10 mouse cellular contexts compared by ENCODE assay signal in the genomic region with DNA sequence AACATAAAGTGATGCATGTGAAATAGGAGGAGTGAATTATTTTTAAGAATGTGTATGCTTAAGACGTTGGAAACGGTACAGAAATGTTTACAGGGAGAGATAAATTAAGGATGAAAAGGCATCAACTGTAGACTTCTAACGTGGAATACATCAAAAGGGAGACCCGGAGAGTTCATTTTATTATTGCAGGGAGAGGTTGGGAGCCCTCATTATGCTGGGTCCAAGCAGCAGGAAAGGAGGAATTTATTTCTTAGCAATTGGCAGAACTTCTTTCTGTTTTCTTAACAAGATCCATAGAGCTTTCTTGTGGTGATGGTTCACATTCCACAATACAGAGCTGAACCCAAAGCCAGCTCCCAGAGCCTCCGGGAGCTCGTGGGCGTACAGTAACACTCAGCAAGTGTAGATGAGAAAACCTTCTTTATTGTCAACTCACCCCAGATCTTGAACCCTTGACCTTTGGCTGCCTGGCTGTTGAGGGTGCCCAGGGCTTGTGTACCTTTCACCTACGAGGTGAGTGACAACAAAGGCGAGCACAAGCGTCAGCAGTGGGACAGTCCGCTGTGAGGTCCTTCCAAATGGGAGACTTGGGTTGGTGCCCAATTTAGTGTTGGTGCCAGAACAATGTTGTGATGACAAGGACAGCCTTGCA.
DNase-seq lines count a peak whose midpoint lies in the region; ATAC-seq lines count a peak whose summit lies in the region.
"Had no signal": no experiment of that assay in that cellular context is flagged by ENCODE, and none has a peak within 500 bp of the region (broad histone marks: within the 10 kb centered on the region; RNA-seq: fewer than 3 reads in every experiment).

No protein-coding gene starts in this region.

- H3K9me3 ChIP-seq in hindbrain, embryonic 16.5 days (ENCODE audit: control insufficient read depth, low read length) = no peaks in the 10 kb centered on the region
- H3K9me3 ChIP-seq in hindbrain, embryonic 10.5 days = no peaks in the 10 kb centered on the region
- no peaks in the 10 kb centered on the region for H3K9me3 ChIP-seq in neural tube, embryonic 14.5 days (ENCODE audit: control insufficient read depth, low read length)
- no peaks in the 10 kb centered on the region for H3K9me3 ChIP-seq in neural tube, embryonic 15.5 days (replicated peaks)
- H3K9me3 ChIP-seq in heart, embryonic 16.5 days (replicated peaks; ENCODE audit: control insufficient read depth, low read length) = no peaks in the 10 kb centered on the region
- H3K9me3 ChIP-seq: embryonic facial prominence, embryonic 15.5 days; midbrain, embryonic 12.5 days had no signal

- H3K36me3 ChIP-seq in hindbrain, embryonic 16.5 days (ENCODE audit: control insufficient read depth, insufficient read depth, low read length) = no peaks in the 10 kb centered on the region
- no peaks in the 10 kb centered on the region for H3K36me3 ChIP-seq in hindbrain, embryonic 10.5 days
- H3K36me3 ChIP-seq in neural tube, embryonic 14.5 days (ENCODE audit: control insufficient read depth, insufficient read depth, low read length) = no peaks in the 10 kb centered on the region
- no peaks in the 10 kb centered on the region for H3K36me3 ChIP-seq in neural tube, embryonic 15.5 days
- H3K36me3 ChIP-seq in heart, embryonic 16.5 days (ENCODE audit: control insufficient read depth, insufficient read depth) = no peaks in the 10 kb centered on the region
- H3K36me3 ChIP-seq: embryonic facial prominence, embryonic 15.5 days; midbrain, embryonic 12.5 days had no signal

- ATAC-seq in hindbrain, embryonic 16.5 days = peak; percentile 37; the same call in 1 of the 2 replicates
- 0 out of 2 replicates have a peak, but pooled peaks have one; percentile 7 for ATAC-seq in neural tube, embryonic 14.5 days (ENCODE audit: low read depth)
- no peak for ATAC-seq in neural tube, embryonic 15.5 days (ENCODE audit: low FRiP score)
- ATAC-seq in heart, embryonic 16.5 days (replicated peaks; ENCODE audit: extremely low read depth, insufficient read depth, low FRiP score) = peak; percentile 58; the same call in 1 of the 2 replicates

- no peaks in the 10 kb centered on the region for H3K4me1 ChIP-seq in hindbrain, embryonic 16.5 days (ENCODE audit: control insufficient read depth, insufficient read depth, low read depth, low read length)
- no peaks in the 10 kb centered on the region for H3K4me1 ChIP-seq in hindbrain, embryonic 10.5 days (replicated peaks)
- H3K4me1 ChIP-seq in neural tube, embryonic 14.5 days (ENCODE audit: control insufficient read depth, insufficient read depth, low read length) = no peaks in the 10 kb centered on the region
- no peaks in the 10 kb centered on the region for H3K4me1 ChIP-seq in neural tube, embryonic 15.5 days
- H3K4me1 ChIP-seq in heart, embryonic 16.5 days (ENCODE audit: control insufficient read depth, insufficient read depth, low read length) = 0 out of 2 replicates have a peak, but pooled peaks cover 8% of the 10 kb centered on the region
- H3K4me1 ChIP-seq: embryonic facial prominence, embryonic 15.5 days; midbrain, embryonic 12.5 days had no signal

- no peak overlapping the region for H3K4me2 ChIP-seq in hindbrain, embryonic 16.5 days (ENCODE audit: low read length)
- H3K4me2 ChIP-seq in neural tube, embryonic 14.5 days (ENCODE audit: low read depth, low read length) = no peak overlapping the region
- no peak overlapping the region for H3K4me2 ChIP-seq in neural tube, embryonic 15.5 days
- H3K4me2 ChIP-seq in heart, embryonic 16.5 days (ENCODE audit: low read depth, low read length) = no peak overlapping the region
- H3K4me2 ChIP-seq: embryonic facial prominence, embryonic 15.5 days; midbrain, embryonic 12.5 days had no signal

- 63% methylated on average over 11 of the region's 11 CpGs for WGBS in hindbrain, embryonic 16.5 days
- WGBS in hindbrain, embryonic 10.5 days = 68% methylated on average over 11 of the region's 11 CpGs
- WGBS in neural tube, embryonic 14.5 days = 72% methylated on average over 11 of the region's 11 CpGs
- 67% methylated on average over 11 of the region's 11 CpGs for WGBS in neural tube, embryonic 15.5 days
- 41% methylated on average over 11 of the region's 11 CpGs for WGBS in heart, embryonic 16.5 days

- no peaks in the 10 kb centered on the region for H3K27me3 ChIP-seq in hindbrain, embryonic 16.5 days (replicated peaks; ENCODE audit: control insufficient read depth, insufficient read depth, low read length)
- no peaks in the 10 kb centered on the region for H3K27me3 ChIP-seq in hindbrain, embryonic 10.5 days (ENCODE audit: insufficient read depth, poor library complexity, severe bottlenecking)
- H3K27me3 ChIP-seq in neural tube, embryonic 14.5 days (ENCODE audit: control insufficient read depth, insufficient read depth, low read length) = no peaks in the 10 kb centered on the region
- H3K27me3 ChIP-seq in neural tube, embryonic 15.5 days (replicated peaks) = no peaks in the 10 kb centered on the region
- no peaks in the 10 kb centered on the region for H3K27me3 ChIP-seq in heart, embryonic 16.5 days (ENCODE audit: control insufficient read depth, insufficient read depth, low read length)
- H3K27me3 ChIP-seq: midbrain, embryonic 12.5 days had no signal

- no peak for DNase-seq in hindbrain, embryonic 10.5 days (ENCODE audit: low spot score)
- no peak for DNase-seq in MN1 (ENCODE audit: low spot score)
- DNase-seq in embryo, embryonic 10 days (ENCODE audit: low spot score) = no peak
- DNase-seq: thymus, adult 18-20 months had no signal

- no peak overlapping the region for H3K9ac ChIP-seq in hindbrain, embryonic 16.5 days (ENCODE audit: low read depth, low read length)
- no peak overlapping the region for H3K9ac ChIP-seq in neural tube, embryonic 14.5 days (replicated peaks; ENCODE audit: low read depth, low read length)
- no peak overlapping the region for H3K9ac ChIP-seq in neural tube, embryonic 15.5 days (replicated peaks)
- H3K9ac ChIP-seq in heart, embryonic 16.5 days (ENCODE audit: low read length) = no peak overlapping the region
- H3K9ac ChIP-seq: embryonic facial prominence, embryonic 15.5 days; midbrain, embryonic 12.5 days had no signal

- H3K27ac ChIP-seq in hindbrain, embryonic 16.5 days (ENCODE audit: low read depth, low read length) = no peak overlapping the region
- no peak overlapping the region for H3K27ac ChIP-seq in hindbrain, embryonic 10.5 days
- no peak overlapping the region for H3K27ac ChIP-seq in neural tube, embryonic 14.5 days (ENCODE audit: low read depth, low read length)
- H3K27ac ChIP-seq in neural tube, embryonic 15.5 days (replicated peaks) = no peak overlapping the region
- no peak overlapping the region for H3K27ac ChIP-seq in heart, embryonic 16.5 days (ENCODE audit: low read length)
- H3K27ac ChIP-seq: embryonic facial prominence, embryonic 15.5 days; midbrain, embryonic 12.5 days had no signal

- no peak overlapping the region for H3K4me3 ChIP-seq in hindbrain, embryonic 16.5 days (ENCODE audit: low read length)
- H3K4me3 ChIP-seq in hindbrain, embryonic 10.5 days = no peak overlapping the region
- no peak overlapping the region for H3K4me3 ChIP-seq in neural tube, embryonic 14.5 days (ENCODE audit: low read depth, low read length)
- H3K4me3 ChIP-seq in neural tube, embryonic 15.5 days (replicated peaks) = no peak overlapping the region
- H3K4me3 ChIP-seq in heart, embryonic 16.5 days (ENCODE audit: low read length) = no peak overlapping the region
- H3K4me3 ChIP-seq: embryonic facial prominence, embryonic 15.5 days; midbrain, embryonic 12.5 days had no signal
